Mouse (Mus musculus): ENCODE measurements around the gene Nedd9. TPM values are rescaled to one million over a fixed set of nuclear protein-coding genes. Genes with fewer than 3 reads are reported as not detected.

The Nedd9 gene
- total and polyA plus RNA-seq, 3 experiments = 0.15 to 0.25 TPM; not detected in 1

- Histone ChIP-seq H3K79me2 (ENCODE audit: control insufficient read depth, insufficient read depth, low read length, poor library complexity) (no peaks in the 10 kb centered on the region), H3K9me3 (replicated peaks; ENCODE audit: insufficient read depth, low read length) (no peaks in the 10 kb centered on the region), H3K27ac (ENCODE audit: control insufficient read depth, low read depth, low read length) (no peak overlapping the region), H3K36me3 (ENCODE audit: control insufficient read depth in 1 of 2, insufficient read depth in 2 of 2, low read length in 2 of 2) (no peaks in the 10 kb centered on the region), H3K9ac (ENCODE audit: control insufficient read depth, low read depth, low read length, poor library complexity, severe bottlenecking) (no peak overlapping the region), H3K4me3 (ENCODE audit: control insufficient read depth in 1 of 2, insufficient read depth in 1 of 2, low read depth in 2 of 2, low read length in 2 of 2) (no peak overlapping the region), H3K27me3 (ENCODE audit: control insufficient read depth in 1 of 2, insufficient read depth in 2 of 2, low read length in 2 of 2) (no peaks in the 10 kb centered on the region), H3K4me1 (ENCODE audit: control insufficient read depth in 1 of 2, insufficient read depth in 2 of 2, low read length in 2 of 2) (no peaks in the 10 kb centered on the region)
- no peak for DNase-seq (ENCODE audit: low read depth, low spot score)
- TF ChIP-seq NELFE (IDR thresholded peaks at IDR 0.05; ENCODE audit: low read depth, low read length) = no peak
- no peak for TF ChIP-seq KAT2A (conservative IDR thresholded peaks at IDR 0.05; ENCODE audit: low read depth, low read length)
- no peak for TF ChIP-seq MEF2A (IDR thresholded peaks at IDR 0.05; ENCODE audit: extremely low read depth, insufficient replicate concordance, low read depth, low read length, poor library complexity, severe bottlenecking)
- TF ChIP-seq USF2 (IDR thresholded peaks at IDR 0.05; ENCODE audit: borderline replicate concordance in 1 of 2, insufficient read depth in 1 of 2, low read depth in 1 of 2, low read length in 2 of 2) = no peak
- no peak for TF ChIP-seq SIN3A (IDR thresholded peaks at IDR 0.05; ENCODE audit: low read length)
- no peak for TF ChIP-seq ZMIZ1 (IDR thresholded peaks at IDR 0.05; ENCODE audit: low read depth, low read length)
- TF ChIP-seq MAX (IDR thresholded peaks at IDR 0.05; ENCODE audit: low read length) = no peak
- TF ChIP-seq MAZ (IDR thresholded peaks at IDR 0.05; ENCODE audit: low read depth, low read length) = no peak
- no peak for TF ChIP-seq E2F4 (IDR thresholded peaks at IDR 0.05; ENCODE audit: borderline replicate concordance, low read depth, low read length)
- TF ChIP-seq GABPA (IDR thresholded peaks at IDR 0.05; ENCODE audit: low read depth, low read length) = no peak
- no peak for TF ChIP-seq TBP (IDR thresholded peaks at IDR 0.05; ENCODE audit: low read depth, low read length)
- no peak for TF ChIP-seq MYB (IDR thresholded peaks at IDR 0.05; ENCODE audit: low read depth, low read length)
These were observed 60.1 kb downstream of the Nedd9 start for GRCm38 (mm10) chr13:41427046-41427445.

GRCm38 (mm10) chr13:41423463-41424074 lies 63.6 kb downstream of the Nedd9 start:
- no peak for DNase-seq (ENCODE audit: low read depth, low spot score)
- Histone ChIP-seq H3K9me3 (replicated peaks; ENCODE audit: insufficient read depth, low read length) (no peaks in the 10 kb centered on the region), H3K9ac (ENCODE audit: control insufficient read depth, low read depth, low read length, poor library complexity, severe bottlenecking) (no peak overlapping the region), H3K4me3 (ENCODE audit: control insufficient read depth in 1 of 2, insufficient read depth in 1 of 2, low read depth in 2 of 2, low read length in 2 of 2) (no peak overlapping the region), H3K36me3 (ENCODE audit: control insufficient read depth in 1 of 2, insufficient read depth in 2 of 2, low read length in 2 of 2) (no peaks in the 10 kb centered on the region), H3K27me3 (ENCODE audit: control insufficient read depth in 1 of 2, insufficient read depth in 2 of 2, low read length in 2 of 2) (no peaks in the 10 kb centered on the region), H3K4me1 (ENCODE audit: control insufficient read depth in 1 of 2, insufficient read depth in 2 of 2, low read length in 2 of 2) (no peaks in the 10 kb centered on the region), H3K27ac (ENCODE audit: control insufficient read depth, low read depth, low read length) (no peak overlapping the region), H3K79me2 (ENCODE audit: control insufficient read depth, insufficient read depth, low read length, poor library complexity) (no peaks in the 10 kb centered on the region)
- TF ChIP-seq CHD2 (IDR thresholded peaks at IDR 0.05; ENCODE audit: low read length) (no peak), MAZ (IDR thresholded peaks at IDR 0.05; ENCODE audit: low read depth, low read length) (no peak), ELF1 (IDR thresholded peaks at IDR 0.05; ENCODE audit: low read depth, low read length) (no peak)

DNA sequence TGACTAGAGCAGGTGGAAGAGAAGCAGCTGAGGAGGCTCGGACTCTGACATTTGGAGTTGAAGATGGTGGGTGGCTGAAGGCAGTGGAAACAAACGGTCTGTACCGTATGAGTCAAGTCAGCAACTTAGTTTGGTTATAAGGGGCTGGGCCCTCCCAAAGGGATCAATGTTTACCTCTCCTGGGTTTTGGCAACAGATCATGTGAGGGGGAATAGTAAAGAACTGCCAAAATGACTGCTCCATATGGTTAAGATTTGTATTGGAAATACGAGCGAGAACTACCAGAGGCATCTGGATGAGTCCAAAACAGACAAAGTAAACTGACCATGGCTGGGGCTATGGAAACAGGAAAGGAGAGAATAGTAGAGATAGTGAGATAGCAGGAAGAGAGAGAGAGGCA lies 64.6 kb downstream of the Nedd9 start:
- no peak for TF ChIP-seq CHD2 (IDR thresholded peaks at IDR 0.05; ENCODE audit: low read length)
- TF ChIP-seq ZC3H11A (IDR thresholded peaks at IDR 0.05; ENCODE audit: low read depth, low read length) = no peak
- TF ChIP-seq POLR2A (IDR thresholded peaks at IDR 0.05; ENCODE audit: control insufficient read depth in 1 of 2, insufficient read depth in 1 of 2, low read depth in 1 of 2, low read length in 2 of 2, poor library complexity in 1 of 2) = no peak
- TF ChIP-seq MAX (IDR thresholded peaks at IDR 0.05; ENCODE audit: low read length) = no peak
- TF ChIP-seq MYC (IDR thresholded peaks at IDR 0.05; ENCODE audit: low read depth, low read length) = no peak
- TF ChIP-seq TCF12 (IDR thresholded peaks at IDR 0.05; ENCODE audit: low read depth, low read length) = no peak
- no peak for TF ChIP-seq RAD21 (IDR thresholded peaks at IDR 0.05; ENCODE audit: low read depth, low read length)
- no peak for TF ChIP-seq POLR2AphosphoS5 (IDR thresholded peaks at IDR 0.05; ENCODE audit: borderline replicate concordance, low read depth, low read length)
- TF ChIP-seq CTCF (IDR thresholded peaks at IDR 0.05 in 2 of 3, conservative IDR thresholded peaks at IDR 0.05 in 1 of 3; ENCODE audit: control insufficient read depth in 1 of 3, insufficient read depth in 1 of 3, low read depth in 2 of 3, low read length in 3 of 3, poor library complexity in 1 of 3, severe bottlenecking in 1 of 3) = no peak
- TF ChIP-seq E2F4 (IDR thresholded peaks at IDR 0.05; ENCODE audit: borderline replicate concordance, low read depth, low read length) = no peak
- no peak for TF ChIP-seq UBTF (IDR thresholded peaks at IDR 0.05; ENCODE audit: borderline replicate concordance, insufficient read depth, low read depth, low read length)
- TF ChIP-seq NRF1 (IDR thresholded peaks at IDR 0.05; ENCODE audit: insufficient read depth, low read depth, low read length, poor library complexity, severe bottlenecking) = no peak
- no peaks in the 10 kb centered on the region for H3K4me1 ChIP-seq (ENCODE audit: control insufficient read depth in 1 of 2, insufficient read depth in 2 of 2, low read length in 2 of 2)
- no peak for DNase-seq (ENCODE audit: low read depth, low spot score)

More for the DNA sequence above, 64.6 kb downstream of the Nedd9 start:
- Histone ChIP-seq H3K27me3 (ENCODE audit: control insufficient read depth in 1 of 2, insufficient read depth in 2 of 2, low read length in 2 of 2) (no peaks in the 10 kb centered on the region), H3K36me3 (ENCODE audit: control insufficient read depth in 1 of 2, insufficient read depth in 2 of 2, low read length in 2 of 2) (no peaks in the 10 kb centered on the region), H3K4me3 (ENCODE audit: control insufficient read depth in 1 of 2, insufficient read depth in 1 of 2, low read depth in 2 of 2, low read length in 2 of 2) (no peak overlapping the region), H3K9me3 (replicated peaks; ENCODE audit: insufficient read depth, low read length) (no peaks in the 10 kb centered on the region), H3K27ac (ENCODE audit: control insufficient read depth, low read depth, low read length) (no peak overlapping the region), H3K79me2 (ENCODE audit: control insufficient read depth, insufficient read depth, low read length, poor library complexity) (no peaks in the 10 kb centered on the region), H3K9ac (ENCODE audit: control insufficient read depth, low read depth, low read length, poor library complexity, severe bottlenecking) (no peak overlapping the region)
